Mouse (Mus musculus) adrenal gland (tissue): ENCODE measurements at regions not wholly inside any gene's neighbourhood (a gene's known extent, or its start where the extent isn't known, plus 50 kb on each side); places are given as distances from the start of the nearest gene placed in this dataset.

Source experiments
- intact Hi-C: fragments of 180-260 bp; cut with DNase I; formaldehyde crosslinking; loops from one replicate; pipeline ENCODE4 v1.15.1; 2025

DNA sequence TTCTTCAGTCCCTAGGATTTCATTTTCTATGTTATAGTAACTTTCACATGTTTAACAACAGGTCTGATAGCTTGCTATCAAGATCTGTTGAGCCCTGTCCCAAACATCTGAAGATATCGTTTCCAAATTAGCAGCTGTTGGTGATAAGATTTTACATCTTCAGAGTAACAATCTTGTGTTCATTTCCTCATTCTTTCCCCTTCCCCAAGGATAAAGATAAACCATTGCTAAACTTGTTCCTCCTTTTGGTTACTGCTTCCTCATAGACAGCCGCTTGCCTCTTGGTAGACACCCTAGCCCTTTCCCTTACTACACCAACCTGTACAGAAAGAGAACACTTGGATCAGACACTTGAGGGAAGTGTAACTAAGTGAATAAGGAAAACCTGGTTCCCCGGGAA lies 58.6 kb downstream of the Kcnrg start:
- intact Hi-C loops = no loop called here

DNA sequence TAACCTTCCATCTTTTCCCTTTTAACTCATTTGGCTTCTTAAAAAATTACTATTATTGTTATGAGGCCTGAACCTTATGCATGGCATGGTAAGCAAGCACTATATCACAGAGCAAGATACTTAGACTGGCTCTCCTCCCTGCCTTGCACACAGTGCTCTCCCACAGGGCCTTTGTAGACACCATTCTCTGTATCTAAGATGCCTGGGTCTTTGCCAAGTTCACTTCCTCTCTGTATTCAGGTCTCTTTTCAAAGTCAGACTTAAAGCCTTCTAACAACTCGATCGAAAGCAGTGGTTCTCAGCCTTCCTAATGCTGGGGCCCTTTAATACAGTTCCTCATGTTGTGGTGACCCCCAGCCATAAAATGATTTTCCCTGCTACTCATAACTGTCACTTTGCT lies 65.9 kb downstream of the Kcnrg start:
- intact Hi-C loops = no loop called here

- intact Hi-C loops = no loop called here
Measured at GRCm38 (mm10) chr14:61678107-61678506, 70.8 kb downstream of the Kcnrg start.

GRCm38 (mm10) chr14:61680818-61681707 lies 73.8 kb downstream of the Kcnrg start:
- intact Hi-C loops = no loop called here

DNA sequence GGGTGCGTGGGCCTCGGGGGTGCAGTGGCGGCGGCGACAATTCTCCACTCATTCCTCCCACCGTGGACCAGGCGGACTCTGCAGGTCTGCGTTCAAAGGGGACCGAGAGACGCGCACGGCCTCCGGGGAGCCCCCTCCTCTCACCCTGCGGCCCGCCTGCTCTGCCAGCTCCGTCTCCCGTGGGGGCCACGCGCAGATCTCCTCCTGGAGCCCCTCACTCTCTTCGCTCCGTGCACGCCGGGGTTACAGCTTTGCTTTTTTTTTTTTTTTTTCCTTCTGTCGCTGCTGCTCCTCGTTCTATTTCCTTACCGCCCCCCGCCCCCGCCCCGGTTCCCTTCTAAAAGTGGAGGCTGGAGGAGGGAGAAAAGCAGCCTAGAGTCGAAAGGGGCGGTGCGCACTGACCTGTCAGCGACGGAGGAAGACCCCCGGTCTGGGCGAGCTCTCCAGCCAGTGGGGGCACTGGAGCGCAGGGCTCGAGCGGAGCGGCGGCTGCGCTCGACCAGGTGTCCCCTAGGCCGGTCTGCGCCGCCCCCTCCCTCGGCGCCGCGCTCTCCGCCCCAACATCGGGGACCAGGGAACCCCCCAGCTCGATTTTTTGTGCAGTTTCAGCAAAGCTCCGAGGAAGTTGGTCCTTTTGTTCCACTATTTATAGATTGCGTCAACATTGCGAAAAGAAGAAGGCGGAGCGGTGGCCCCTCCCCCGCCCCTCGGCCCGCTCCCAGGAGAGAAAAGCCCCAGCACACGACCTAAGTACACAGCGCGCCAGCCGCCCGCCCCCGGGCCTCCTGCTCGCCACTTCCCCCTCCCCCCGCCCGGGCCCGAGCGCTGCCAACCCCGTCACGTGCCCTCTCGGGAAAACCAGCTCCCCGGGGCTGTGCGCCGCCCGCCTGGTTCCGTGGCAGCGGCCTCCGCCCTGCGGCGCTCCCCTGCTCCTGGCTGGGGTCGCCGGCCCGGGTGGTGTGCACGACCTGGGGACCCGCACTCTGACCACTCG lies 74.7 kb downstream of the Kcnrg start:
- intact Hi-C loops = loop anchor here (2.0 kb wide), 1 partner anchor 33 kb away; no protein-coding TSS in a partner anchor

GRCm38 (mm10) chr14:61682721-61683355 lies 75.6 kb downstream of the Kcnrg start:
- intact Hi-C loops = loop anchor here (2.0 kb wide), 1 partner anchor 34 kb away; no protein-coding TSS in a partner anchor

GRCm38 (mm10) chr14:61683356-61683740 lies 76.1 kb downstream of the Kcnrg start:
- intact Hi-C loops = loop anchor here (2.0 kb wide), 1 partner anchor 35 kb away; no protein-coding TSS in a partner anchor

DNA sequence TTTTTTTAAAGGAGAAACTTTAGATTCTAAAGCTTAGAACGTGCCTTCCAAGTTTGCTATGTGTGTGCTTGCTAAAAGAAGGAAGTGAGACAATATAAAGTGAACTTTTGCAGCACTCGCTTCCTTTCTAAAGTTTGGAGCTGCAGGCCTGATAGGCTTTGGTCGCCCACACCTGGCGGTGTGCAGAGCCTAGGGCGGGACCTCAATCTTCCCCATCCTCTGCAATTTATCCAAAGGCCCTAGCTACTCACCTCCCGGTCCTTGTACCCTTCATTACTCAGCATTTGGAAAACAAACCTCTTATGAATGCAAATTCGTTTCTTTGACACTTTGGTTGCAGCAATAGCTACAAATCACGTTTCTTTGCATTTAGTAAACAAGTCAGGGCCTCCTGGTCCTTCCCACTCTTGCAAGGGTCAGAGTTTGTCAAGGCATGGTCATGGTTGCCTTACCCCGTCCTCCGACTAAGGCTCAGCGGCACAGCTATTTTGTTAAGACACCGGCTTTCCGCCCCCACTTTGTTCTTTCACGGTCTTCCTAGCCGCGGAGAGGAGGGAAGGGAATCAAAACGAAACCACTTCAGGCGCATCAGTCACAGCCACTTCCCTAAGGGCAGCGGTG lies 76.6 kb downstream of the Kcnrg start:
- intact Hi-C loops = loop anchor here (2.0 kb wide), 1 partner anchor 35 kb away; no protein-coding TSS in a partner anchor

DNA sequence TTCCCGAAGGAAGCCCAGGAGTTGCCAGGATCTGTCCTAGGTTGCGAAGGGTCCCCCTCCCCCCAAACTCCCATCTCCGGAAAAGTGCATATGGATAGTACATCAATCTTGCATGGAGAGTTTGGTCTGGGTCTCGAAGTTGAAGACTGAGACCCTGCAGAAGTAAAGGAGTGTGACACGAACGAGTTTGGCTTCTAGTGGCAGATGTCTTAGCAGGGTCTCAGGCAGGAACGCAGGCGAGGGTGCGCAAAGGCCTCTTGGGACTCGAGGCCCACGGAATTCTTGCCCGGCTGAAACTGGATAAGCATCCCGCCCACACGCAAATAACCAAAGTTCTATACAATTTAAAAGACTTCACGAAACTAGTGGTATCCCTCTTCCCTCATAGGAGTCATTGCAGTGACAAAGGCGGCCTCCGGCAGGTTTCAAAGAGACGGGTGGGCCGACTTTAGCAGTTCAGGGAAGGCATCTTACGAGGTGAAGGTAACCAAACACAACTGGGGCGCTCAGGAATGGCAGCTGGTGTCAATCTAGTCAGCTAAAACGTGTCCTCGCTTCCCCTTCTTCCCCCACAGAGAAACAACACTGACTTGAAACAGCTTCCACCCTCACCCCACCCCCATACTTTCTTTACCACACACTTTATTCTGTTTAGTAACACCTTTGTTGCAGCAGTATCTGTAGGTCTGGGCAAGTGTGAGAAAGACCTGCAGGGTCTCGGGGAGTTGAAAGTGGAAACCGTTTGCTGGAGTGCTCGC lies 77.4 kb downstream of the Kcnrg start:
- intact Hi-C loops = no loop called here

DNA sequence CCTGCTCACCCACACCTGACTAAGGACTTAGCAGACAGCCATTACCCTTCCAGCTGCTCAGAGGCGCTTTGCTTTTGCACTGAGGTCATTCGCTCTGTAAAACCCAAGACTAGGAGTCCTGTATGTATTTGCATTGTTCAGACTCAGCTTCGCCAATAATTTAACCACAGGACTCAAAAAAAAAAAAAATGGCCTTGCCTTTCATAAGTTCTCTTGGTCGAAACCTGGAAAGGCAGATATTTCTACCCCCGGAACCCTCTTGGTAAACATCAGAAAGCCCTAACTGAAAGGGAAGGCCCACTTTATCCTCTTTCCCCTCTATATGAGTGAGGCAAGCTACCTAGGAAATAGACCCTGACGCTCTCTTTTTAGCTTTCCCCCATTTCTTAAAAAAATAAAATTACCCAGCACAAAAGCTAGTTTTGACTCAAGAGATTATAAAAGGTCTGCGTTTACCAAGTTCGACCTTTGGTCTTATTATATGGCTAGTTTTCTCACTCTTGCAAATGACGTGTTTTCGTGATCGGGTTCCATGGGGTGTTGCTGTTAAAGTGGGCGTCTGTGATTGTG lies 78.1 kb downstream of the Kcnrg start:
- intact Hi-C loops = no loop called here

DNA sequence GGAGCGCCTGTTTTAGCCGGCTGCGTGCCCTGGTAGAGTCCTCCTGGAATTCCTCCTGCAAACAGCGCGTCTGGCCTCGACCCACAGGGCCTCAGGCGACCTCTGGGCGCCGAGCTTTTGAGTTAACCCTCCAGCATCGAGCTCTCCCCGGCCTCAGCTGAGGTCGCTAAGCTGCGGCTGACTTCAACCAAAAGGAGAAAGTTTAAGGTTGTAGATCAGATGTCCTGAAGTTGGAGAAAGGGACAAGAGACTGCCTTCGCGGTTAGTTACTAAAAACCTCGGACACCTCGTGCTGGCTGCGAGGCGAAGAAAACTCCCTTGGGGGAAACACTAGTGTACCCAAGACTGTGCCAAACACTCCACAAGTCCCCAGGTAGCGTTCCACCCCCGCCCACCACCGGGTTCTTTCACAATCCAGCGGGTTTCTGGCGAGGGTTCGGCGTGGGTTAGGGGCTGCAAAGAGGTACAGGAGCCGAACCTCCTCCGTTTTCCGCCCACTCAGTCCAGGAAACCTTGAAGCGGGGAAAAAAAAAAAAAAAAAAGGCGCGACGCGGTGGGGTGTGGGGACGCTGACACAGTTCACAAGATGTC lies 78.9 kb downstream of the Kcnrg start:
- intact Hi-C loops = no loop called here

DNA sequence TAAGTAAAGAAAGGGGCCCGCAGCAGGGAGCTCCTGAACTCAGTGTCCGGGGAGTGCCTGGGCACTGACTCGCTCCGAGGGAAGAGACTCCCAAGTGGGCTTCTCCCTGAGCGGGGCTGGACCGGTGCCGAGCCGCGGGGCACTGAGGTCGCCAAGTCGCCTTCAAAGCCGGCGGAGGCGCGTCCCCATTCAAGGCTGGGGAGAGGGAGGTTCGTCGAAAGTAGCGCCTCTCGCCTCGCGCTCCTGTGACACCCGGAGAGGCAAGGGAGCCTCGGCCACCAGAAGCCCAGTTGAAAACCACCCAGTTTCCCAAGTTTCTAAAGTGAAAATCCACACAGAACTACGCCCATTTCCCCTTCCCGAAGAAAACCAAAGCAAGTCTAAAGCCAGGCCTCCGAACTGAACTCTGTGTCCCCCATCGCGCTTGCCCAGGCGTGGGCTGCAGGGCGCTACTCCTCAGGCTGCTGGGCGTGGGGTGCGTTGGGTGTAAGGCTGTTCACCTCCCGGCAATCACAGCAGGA lies 79.6 kb downstream of the Kcnrg start:
- intact Hi-C loops = no loop called here

GRCm38 (mm10) chr14:61687346-61688012 lies 80.2 kb downstream of the Kcnrg start:
- intact Hi-C loops = no loop called here

DNA sequence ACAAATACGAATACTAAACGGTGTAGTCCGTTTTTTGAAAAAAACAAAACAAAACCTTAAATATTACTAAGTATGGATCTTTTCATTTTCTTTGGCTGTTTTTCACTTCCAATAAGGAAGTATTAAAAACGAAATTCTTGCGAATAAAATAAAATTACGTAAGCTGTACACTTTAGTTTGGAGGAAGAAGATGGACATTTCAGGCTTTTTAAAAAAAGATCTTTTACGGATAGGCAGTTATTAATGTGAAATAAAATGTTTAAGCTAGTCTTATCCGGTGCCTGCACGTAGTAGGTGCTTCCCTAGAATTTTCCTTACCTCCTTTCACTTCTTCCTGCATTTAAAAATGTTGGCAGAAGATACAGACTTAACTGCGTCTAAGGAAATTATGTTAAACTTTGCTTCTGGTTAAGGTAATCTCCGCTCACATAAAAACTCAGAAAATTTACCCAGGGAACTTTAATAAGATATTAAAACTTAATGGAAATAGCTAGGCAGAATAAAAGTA lies 80.8 kb downstream of the Kcnrg start:
- intact Hi-C loops = no loop called here

DNA sequence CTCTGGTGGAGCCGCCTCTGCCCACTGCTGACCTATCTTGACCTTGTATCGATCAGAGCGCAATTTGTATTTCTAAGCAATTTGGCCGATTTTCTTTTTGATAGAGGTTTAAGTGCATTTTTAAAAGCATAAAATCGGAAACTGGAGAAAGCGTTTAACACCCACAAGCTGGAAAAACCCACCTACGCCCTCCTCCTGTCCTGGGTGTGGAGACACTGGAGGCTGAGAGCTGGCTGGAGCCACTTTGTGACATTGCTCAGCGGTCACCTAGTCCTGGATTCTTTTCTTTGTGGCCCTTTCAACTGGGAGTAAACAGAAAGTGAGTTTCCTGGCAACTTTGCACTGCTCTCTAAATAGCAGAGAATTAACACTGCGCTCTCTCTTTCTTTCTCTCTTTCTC lies 81.4 kb downstream of the Kcnrg start:
- intact Hi-C loops = no loop called here

- intact Hi-C loops = no loop called here
Measured at GRCm38 (mm10) chr14:61689281-61689680, 82.0 kb downstream of the Kcnrg start.

- intact Hi-C loops = no loop called here
Measured at GRCm38 (mm10) chr14:61689776-61690175, 82.5 kb downstream of the Kcnrg start.

GRCm38 (mm10) chr14:61691785-61692372 lies 84.6 kb downstream of the Kcnrg start:
- intact Hi-C loops = no loop called here
